Mouse (Mus musculus): ENCODE measurements at regions not wholly inside any gene's neighbourhood (a gene's known extent, or its start where the extent isn't known, plus 50 kb on each side); places are given as distances from the start of the nearest gene placed in this dataset.

DNA sequence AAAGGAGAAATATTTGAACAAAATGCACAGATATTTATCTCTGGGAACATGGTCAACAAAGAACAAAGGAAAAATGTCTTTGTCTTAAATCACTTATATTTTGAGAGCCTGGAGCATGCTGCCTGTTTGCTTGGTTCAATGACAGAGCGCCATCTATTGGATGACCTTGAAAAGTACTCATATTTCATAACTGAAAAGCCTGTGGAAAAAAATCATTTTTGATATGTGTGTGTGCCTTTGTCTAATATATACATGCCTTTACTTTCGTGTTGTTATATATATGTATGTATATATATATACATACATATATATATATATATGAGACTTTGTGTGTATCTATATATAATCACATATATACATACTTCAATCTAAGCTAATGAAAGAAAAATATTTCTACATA lies 356.1 kb downstream of the Gm8797 start:
- TF ChIP-seq CTCF (IDR thresholded peaks at IDR 0.05; ENCODE audit: extremely low read depth, insufficient read depth, low read length): peak; percentile 42; the same call in 1 of the 2 replicates
- TF ChIP-seq POLR2A (IDR thresholded peaks at IDR 0.05; ENCODE audit: extremely low read depth, insufficient read depth, low read length): no peak
